Mouse (Mus musculus) hindbrain, embryonic 11.5 days (tissue): ENCODE data around the gene Ace. TPM values are rescaled to one million over a fixed set of nuclear protein-coding genes. Genes with fewer than 3 reads are reported as not detected.
"Not testable (repeated sequence)": the region's sequence is repeated elsewhere in the genome, so short reads cannot be mapped to it uniquely, and the experiment has no call there.

Experiments used
- ATAC-seq: fragments of 200-750 bp; cut with Nextera tagmentation; 2 replicates; pipeline ENCODE4 v1.8.0; 2017; ENCODE audit warnings: mild to moderate bottlenecking, moderate TSS enrichment, moderate library complexity; ENCODE audit not compliant: low FRiP score
- DNase-seq: peaks from one replicate; pipeline ENCODE4 v3.0.0-alpha.2; 2015; ENCODE audit warnings: low spot score
- H3K27ac ChIP-seq: fragments of 300-500 bp; sonication (generic); 2 replicates; pipeline ENCODE4 v1.5.1; 2014; ENCODE audit warnings: mild to moderate bottlenecking, low read depth, low read length
- H3K27me3 ChIP-seq: fragments of 300-500 bp; sonication (generic); 2 replicates; pipeline ENCODE4 v1.6.1; 2014; ENCODE audit warnings: mild to moderate bottlenecking, low read length, moderate library complexity, mixed read lengths; ENCODE audit not compliant: control insufficient read depth, insufficient read depth
- H3K36me3 ChIP-seq: fragments of 300-500 bp; sonication (generic); 2 replicates; pipeline ENCODE4 v1.6.1; 2014; ENCODE audit warnings: mild to moderate bottlenecking, low read length, moderate library complexity, mixed read lengths; ENCODE audit not compliant: control insufficient read depth, insufficient read depth
- H3K4me1 ChIP-seq: fragments of 300-500 bp; sonication (generic); replicated peaks from 2 replicates; pipeline ENCODE4 v1.6.1; 2014; ENCODE audit warnings: low read length, mixed read lengths; ENCODE audit not compliant: control insufficient read depth, insufficient read depth
- H3K4me2 ChIP-seq: fragments of 300-500 bp; sonication (generic); replicated peaks from 2 replicates; pipeline ENCODE4 v1.6.1; 2014; ENCODE audit warnings: mild to moderate bottlenecking, low read depth, low read length
- H3K4me3 ChIP-seq: fragments of 300-500 bp; sonication (generic); 2 replicates; pipeline ENCODE4 v1.5.1; 2014; ENCODE audit warnings: low read depth, low read length
- H3K9ac ChIP-seq: fragments of 300-500 bp; sonication (generic); 2 replicates; pipeline ENCODE4 v1.6.1; 2014; ENCODE audit warnings: low read depth, low read length
- H3K9me3 ChIP-seq: fragments of 300-500 bp; sonication (generic); 2 replicates; pipeline ENCODE4 v1.6.1; 2016; ENCODE audit warnings: low read length; ENCODE audit not compliant: control insufficient read depth
- WGBS: fragments of 180-500 bp; shearing (Covaris S2); extraction: QIAGEN DNeasy Blood & Tissue Kit; methylation state at CpG from one replicate; pipeline ENCODE4 v1.1.7; 2014; 5-methylcytosine and 5-hydroxymethylcytosine counted together
- polyA plus RNA-seq: library from polyadenylated mRNA; unstranded; fragments of >200 nt; fragmentation: Nextera tagmentation; extraction: Ambion mirVana; gene quantifications from 2 replicates; pipeline ENCODE4 v1.2.1, GENCODE M21; 2014

The Ace gene
- polyA plus RNA-seq, 1 experiment from 2014 or later: 0.46 TPM

DNA sequence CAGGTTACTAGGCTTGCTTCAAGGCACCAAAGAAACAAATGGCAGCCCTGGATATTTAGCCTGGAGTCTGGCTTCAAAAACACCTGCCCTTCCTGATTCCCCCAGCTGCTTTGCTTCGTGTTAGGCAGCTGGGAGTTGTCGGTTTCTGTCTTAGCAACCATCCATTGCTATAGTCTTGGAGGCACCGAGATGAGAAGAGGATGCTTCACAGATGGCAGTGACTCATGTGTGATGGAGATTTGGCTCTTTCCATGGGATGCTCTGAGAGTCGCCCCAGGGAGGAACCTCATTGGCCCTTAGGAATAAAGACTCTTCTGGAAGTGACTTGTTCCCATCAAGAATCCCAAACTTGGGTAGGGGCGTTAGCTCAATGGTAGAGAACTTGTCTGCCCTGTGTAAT lies 48.7 kb downstream of the Ace start:
- H3K4me3 ChIP-seq: no peak overlapping the region
- WGBS: 83% methylated on average over 5 of the region's 5 CpGs
- ATAC-seq (no peak), DNase-seq (no peak)
- no peaks in the 10 kb centered on the region for H3K9me3 ChIP-seq
- H3K4me2 ChIP-seq: no peak overlapping the region
- no peaks in the 10 kb centered on the region for H3K36me3 ChIP-seq
- 0 out of 2 replicates have a peak, but pooled peaks cover 2% of the 10 kb centered on the region for H3K4me1 ChIP-seq
- H3K27me3 ChIP-seq: peaks cover 5% of the 10 kb centered on the region; the same call in 1 of the 2 replicates
- no peak overlapping the region for H3K9ac ChIP-seq
- no peak overlapping the region for H3K27ac ChIP-seq

DNA sequence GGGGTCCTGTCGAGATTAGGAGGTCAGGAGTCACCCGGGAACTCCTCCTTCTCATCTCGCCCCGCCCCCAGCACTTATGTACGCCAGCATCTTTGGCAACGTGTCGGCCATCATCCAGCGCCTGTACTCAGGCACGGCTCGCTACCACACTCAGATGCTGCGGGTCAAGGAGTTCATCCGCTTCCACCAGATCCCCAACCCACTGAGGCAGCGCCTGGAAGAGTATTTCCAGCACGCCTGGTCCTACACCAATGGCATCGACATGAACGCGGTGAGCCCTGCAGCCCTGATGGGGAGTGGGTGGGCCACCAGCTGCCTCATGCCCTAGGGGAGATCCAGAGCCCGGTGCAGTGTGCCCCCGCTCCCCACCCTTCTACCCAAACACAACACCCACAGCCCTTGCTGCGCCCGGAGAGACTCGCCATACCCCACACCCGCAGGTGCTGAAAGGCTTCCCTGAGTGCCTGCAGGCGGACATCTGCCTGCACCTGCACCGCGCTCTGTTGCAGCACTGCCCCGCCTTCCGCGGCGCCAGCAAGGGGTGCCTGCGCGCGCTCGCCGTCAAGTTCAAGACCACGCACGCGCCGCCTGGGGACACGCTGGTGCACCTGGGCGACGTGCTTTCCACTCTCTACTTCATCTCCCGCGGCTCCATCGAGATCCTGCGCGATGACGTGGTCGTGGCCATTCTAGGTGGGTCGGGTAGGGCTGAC lies 52.5 kb downstream of the Ace start:
- Histone ChIP-seq H3K4me1 (0 out of 2 replicates have a peak, but pooled peaks cover 2% of the 10 kb centered on the region), H3K4me3 (peak overlapping the region; percentile 37), H3K9ac (peak overlapping the region; percentile 49; the same call in 1 of the 2 replicates), H3K9me3 (no peaks in the 10 kb centered on the region), H3K36me3 (no peaks in the 10 kb centered on the region), H3K4me2 (peak overlapping the region; percentile 86), H3K27ac (no peak overlapping the region), H3K27me3 (peaks cover 5% of the 10 kb centered on the region; the same call in 1 of the 2 replicates)
- 2% methylated on average over 50 of the region's 50 CpGs for WGBS
- DNase-seq: peak; percentile 60
- peak; percentile 64; the same call in 1 of the 2 replicates for ATAC-seq

DNA sequence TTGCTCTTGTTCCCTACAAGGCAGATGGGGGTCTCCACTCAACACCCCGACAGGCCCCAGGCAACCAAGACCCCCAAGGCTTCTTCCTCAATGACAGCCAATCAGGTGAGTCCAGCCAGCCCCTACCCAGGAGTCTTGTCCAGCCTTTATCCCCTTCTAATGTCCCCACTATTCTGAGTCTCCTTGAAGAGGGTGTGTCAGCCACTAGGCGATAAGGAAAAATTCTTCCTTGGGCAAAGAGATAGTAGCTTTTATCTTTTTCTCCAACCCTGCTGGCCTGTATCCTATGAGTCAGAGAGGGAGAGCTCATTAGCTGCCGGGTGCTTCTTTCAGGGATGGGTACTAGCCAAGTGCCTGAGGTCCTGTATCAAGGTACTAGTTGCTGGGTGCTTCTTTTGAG lies 58.0 kb downstream of the Ace start:
- H3K9me3 ChIP-seq: no peaks in the 10 kb centered on the region
- H3K4me1 ChIP-seq: no peaks in the 10 kb centered on the region
- no peak overlapping the region for H3K27ac ChIP-seq
- WGBS: 79% methylated on average over 3 of the region's 3 CpGs
- no peak overlapping the region for H3K9ac ChIP-seq
- H3K27me3 ChIP-seq: no peaks in the 10 kb centered on the region; the same call in 1 of the 2 replicates
- DNase-seq: no peak
- H3K4me2 ChIP-seq: no peak overlapping the region
- H3K4me3 ChIP-seq: no peak overlapping the region
- no peak for ATAC-seq
- no peaks in the 10 kb centered on the region for H3K36me3 ChIP-seq

DNA sequence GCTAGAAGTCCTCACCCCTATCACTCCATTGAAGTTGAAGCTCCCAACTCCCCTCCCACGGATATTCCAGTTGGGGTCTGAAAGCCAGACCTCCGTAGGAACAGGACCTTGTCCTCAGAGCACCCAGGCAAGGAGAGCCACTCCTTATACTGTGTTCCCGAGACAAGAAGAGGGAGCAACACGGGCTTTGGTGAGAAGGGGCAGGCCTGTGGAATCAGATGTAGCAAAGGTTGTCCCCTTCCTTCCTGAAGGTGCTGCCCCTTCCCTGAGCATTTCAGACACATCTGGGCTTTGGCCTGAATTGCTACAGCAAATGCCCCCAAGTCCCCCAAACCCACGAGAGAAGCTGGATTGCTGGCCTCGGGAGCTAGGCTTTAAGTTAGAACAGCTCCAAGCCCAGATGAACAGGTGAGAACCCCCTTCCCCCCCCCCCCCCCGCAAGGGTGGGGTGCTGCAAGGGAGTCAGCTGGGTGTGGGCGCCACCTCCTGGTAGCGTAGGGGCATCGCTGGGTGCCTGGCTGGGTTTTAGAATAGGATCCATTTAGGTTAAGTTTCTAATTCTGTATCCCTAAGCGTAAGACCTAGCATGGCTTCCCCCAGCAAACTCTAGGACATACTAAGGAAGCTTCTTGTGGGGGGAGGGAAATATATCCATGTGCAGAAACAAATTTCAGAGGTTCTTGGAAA lies 58.9 kb downstream of the Ace start:
- Histone ChIP-seq H3K9me3 (no peaks in the 10 kb centered on the region), H3K4me1 (no peaks in the 10 kb centered on the region), H3K27ac (no peak overlapping the region), H3K4me2 (no peak overlapping the region), H3K9ac (no peak overlapping the region), H3K36me3 (no peaks in the 10 kb centered on the region), H3K27me3 (no peaks in the 10 kb centered on the region), H3K4me3 (no peak overlapping the region)
- ATAC-seq (no peak), DNase-seq (peak; percentile 60)
- 42% methylated on average over 10 of the region's 11 CpGs for WGBS

- H3K4me2 ChIP-seq: no peak overlapping the region
- no peaks in the 10 kb centered on the region for H3K36me3 ChIP-seq
- H3K9me3 ChIP-seq: no peaks in the 10 kb centered on the region
- H3K9ac ChIP-seq: no peak overlapping the region
- no peak overlapping the region for H3K27ac ChIP-seq
- DNase-seq (no peak), ATAC-seq (no peak)
- WGBS: 88% methylated on average over 5 of the region's 5 CpGs
- H3K4me1 ChIP-seq: no peaks in the 10 kb centered on the region
- no peak overlapping the region for H3K4me3 ChIP-seq
- no peaks in the 10 kb centered on the region for H3K27me3 ChIP-seq
These were observed 59.9 kb downstream of the Ace start for GRCm38 (mm10) chr11:106027607-106028006.

DNA sequence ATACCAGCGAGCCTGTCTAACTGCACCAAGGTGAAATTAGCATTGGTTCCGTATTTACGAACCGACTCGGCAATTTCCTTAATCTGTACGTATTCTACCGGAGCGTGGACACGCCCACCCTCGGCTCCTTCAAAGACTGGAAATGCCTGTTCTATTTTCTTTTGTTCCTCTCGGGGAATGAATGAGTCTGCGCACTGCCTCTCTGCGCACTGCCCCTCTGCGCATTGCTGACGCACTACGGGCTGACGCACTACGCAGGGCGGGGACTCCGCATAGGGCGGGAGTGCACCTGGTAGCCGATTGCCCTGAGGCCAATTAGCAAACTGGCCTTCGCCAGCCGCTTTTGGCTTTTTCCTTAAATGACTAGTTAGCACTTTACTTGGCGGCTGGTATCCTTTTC lies 64.3 kb downstream of the Ace start:
- not testable (repeated sequence) for H3K9ac ChIP-seq, H3K27ac ChIP-seq, H3K4me2 ChIP-seq, H3K27me3 ChIP-seq, H3K4me1 ChIP-seq, H3K9me3 ChIP-seq, ATAC-seq, H3K36me3 ChIP-seq, DNase-seq
- WGBS: 43% methylated on average over 5 of the region's 25 CpGs
- peak overlapping the region; percentile 8; the same call in 1 of the 2 replicates for H3K4me3 ChIP-seq

- Histone ChIP-seq H3K4me2 (no peak overlapping the region), H3K4me3 (no peak overlapping the region; the same call in 1 of the 2 replicates), H3K27ac (peak overlapping the region; percentile 47; the same call in 1 of the 2 replicates), H3K36me3 (no peaks in the 10 kb centered on the region), H3K9me3 (no peaks in the 10 kb centered on the region), H3K9ac (peak overlapping the region; percentile 40; the same call in 1 of the 2 replicates), H3K27me3 (no peaks in the 10 kb centered on the region), H3K4me1 (no peaks in the 10 kb centered on the region; the same call in 1 of the 2 replicates)
- peak; percentile 39 for DNase-seq
- 41% methylated on average over 11 of the region's 11 CpGs for WGBS
- ATAC-seq: 0 out of 2 replicates have a peak, but pooled peaks have one; percentile 11
These were observed 65.8 kb downstream of the Ace start for GRCm38 (mm10) chr11:106033491-106033919.

- no peak overlapping the region for H3K4me3 ChIP-seq
- no peaks in the 10 kb centered on the region for H3K9me3 ChIP-seq
- no peak overlapping the region for H3K4me2 ChIP-seq
- WGBS: 91% methylated on average over 9 of the region's 9 CpGs
- H3K27me3 ChIP-seq: no peaks in the 10 kb centered on the region
- ATAC-seq (no peak), DNase-seq (no peak)
- no peak overlapping the region for H3K27ac ChIP-seq
- H3K9ac ChIP-seq: no peak overlapping the region
- H3K36me3 ChIP-seq: no peaks in the 10 kb centered on the region
- no peaks in the 10 kb centered on the region; the same call in 1 of the 2 replicates for H3K4me1 ChIP-seq
These were observed 67.2 kb downstream of the Ace start for GRCm38 (mm10) chr11:106034986-106035385.
